Mouse (Mus musculus) embryonic stem cell, embryonic (primary cell): ENCODE data around the gene Fmo2.

ENCODE experiments used
- CTCF ChIA-PET, 4 experiments: fragments of 300-600 bp in 2 of 4; fragments of 350-600 bp in 2 of 4; sonication (Branson Sonifier 250); formaldehyde crosslinking; loops; one replicate each; lab custom pipeline; 2022; ENCODE audit warnings: inconsistent platforms in 2 of 4; lab: Charles Lee
- POLR2A ChIA-PET, 4 experiments: fragments of 300-600 bp in 2 of 4; fragments of 350-600 bp in 2 of 4; sonication (Branson Sonifier 250); formaldehyde crosslinking; loops; one replicate each; lab custom pipeline; 2022; ENCODE audit warnings: antibody characterized with exemption in 4 of 4, inconsistent platforms in 1 of 4; lab: Charles Lee

Fmo2 gene

DNA sequence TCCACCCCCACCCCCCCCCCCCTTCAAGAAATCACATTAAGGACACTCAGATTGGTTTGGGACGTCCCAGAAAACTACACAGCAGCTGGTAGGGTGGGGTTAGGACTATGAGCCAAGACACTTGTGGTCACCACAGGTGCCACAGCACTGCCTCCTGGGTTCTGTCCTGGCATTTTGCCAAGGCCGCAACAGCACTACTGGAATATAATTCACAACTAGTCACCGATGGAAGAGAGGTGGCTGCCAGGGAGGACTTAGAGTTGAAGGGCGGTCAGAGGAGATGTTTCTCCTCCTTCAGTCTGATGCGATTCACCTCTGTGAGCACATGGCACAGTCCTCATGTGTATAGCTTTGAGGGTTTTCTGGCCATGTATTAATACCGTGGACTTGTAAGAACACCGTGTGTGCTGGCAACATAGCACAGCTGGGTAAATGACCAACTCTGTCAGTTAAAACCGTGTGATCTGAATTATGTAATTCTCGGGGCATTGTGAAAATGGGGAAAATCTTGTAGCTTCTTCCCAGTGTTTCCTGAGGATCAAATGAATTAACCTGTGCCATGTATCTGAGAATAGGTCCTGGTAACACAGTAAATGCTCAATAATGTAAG, 38.4 kb downstream of the Fmo2 start:
- ChIA-PET POLR2A (interaction anchor here in 1 of 4 experiments (0.5 kb wide), 1 partner anchor 46 kb away, joined by 3 read pairs; no protein-coding TSS in a partner anchor), CTCF (no interaction called here)

DNA sequence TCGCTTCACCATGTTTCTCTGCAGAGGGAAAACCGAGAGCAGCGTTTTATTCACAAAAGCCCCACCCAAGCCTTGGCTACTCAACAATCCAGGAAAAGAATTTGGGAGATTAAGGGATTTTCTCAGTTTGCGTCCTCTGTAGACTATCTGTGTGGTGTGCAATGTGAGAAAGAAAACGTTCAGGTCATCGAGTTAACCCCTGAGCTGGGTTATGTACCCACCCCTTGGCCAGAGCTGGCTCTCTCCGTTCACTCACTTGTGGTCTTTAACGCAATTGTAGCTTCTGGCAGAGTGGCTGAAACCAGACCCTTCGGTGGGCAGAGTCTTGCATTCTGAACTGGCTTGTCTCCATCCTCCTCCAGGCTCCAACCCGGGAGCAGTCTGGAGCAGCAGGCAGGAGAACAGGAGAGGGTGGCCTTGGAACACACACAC, 39.0 kb downstream of the Fmo2 start:
- POLR2A ChIA-PET, result interaction anchor here in 1 of 4 experiments (0.6 kb wide), 1 partner anchor 815 kb away, joined by 3 read pairs; no protein-coding TSS in a partner anchor
- CTCF ChIA-PET, result interaction anchor here in 1 of 4 experiments (1.5 kb wide), 1 partner anchor 546 kb away, joined by 3 read pairs; no protein-coding TSS in a partner anchor

GRCm38 (mm10) chr1:162858748-162859130, 39.8 kb downstream of the Fmo2 start:
- POLR2A ChIA-PET, result interaction anchor here in 3 of 4 experiments (0.6 to 1.0 kb wide), 4 partner anchors 25 to 816 kb away, joined by 3 to 7 read pairs (median 4); no protein-coding TSS in a partner anchor
- CTCF ChIA-PET, result interaction anchor here in 1 of 4 experiments (1.5 kb wide), 1 partner anchor 545 kb away, joined by 3 read pairs; no protein-coding TSS in a partner anchor

GRCm38 (mm10) chr1:162857766-162858747, 40.5 kb downstream of the Fmo2 start:
- POLR2A ChIA-PET, result interaction anchor here in 3 of 4 experiments (0.6 to 1.0 kb wide), 5 partner anchors 25 to 1026 kb away, joined by 3 to 7 read pairs (median 3); no protein-coding TSS in a partner anchor
- CTCF ChIA-PET, result interaction anchor here in 1 of 4 experiments (1.5 kb wide), 1 partner anchor 545 kb away, joined by 3 read pairs; no protein-coding TSS in a partner anchor

GRCm38 (mm10) chr1:162853812-162854482, 44.6 kb downstream of the Fmo2 start:
- CTCF ChIA-PET, result no interaction called here
- POLR2A ChIA-PET, result interaction anchor here in 1 of 4 experiments (0.8 kb wide), 1 partner anchor 311 kb away, joined by 3 read pairs; no protein-coding TSS in a partner anchor

- ChIA-PET CTCF (interaction anchor here in 2 of 4 experiments (0.5 to 1.0 kb wide), 5 partner anchors 9 to 415 kb away, joined by 3 to 5 read pairs (median 3); partner anchors contain the start of gene Fmo4 (in 1 of the 2)), POLR2A (no interaction called here)
Measured at GRCm38 (mm10) chr1:162847554-162847953, 51.0 kb downstream of the Fmo2 start.

GRCm38 (mm10) chr1:162840211-162840610, 58.3 kb downstream of the Fmo2 start:
- ChIA-PET CTCF (no interaction called here), POLR2A (no interaction called here)

DNA sequence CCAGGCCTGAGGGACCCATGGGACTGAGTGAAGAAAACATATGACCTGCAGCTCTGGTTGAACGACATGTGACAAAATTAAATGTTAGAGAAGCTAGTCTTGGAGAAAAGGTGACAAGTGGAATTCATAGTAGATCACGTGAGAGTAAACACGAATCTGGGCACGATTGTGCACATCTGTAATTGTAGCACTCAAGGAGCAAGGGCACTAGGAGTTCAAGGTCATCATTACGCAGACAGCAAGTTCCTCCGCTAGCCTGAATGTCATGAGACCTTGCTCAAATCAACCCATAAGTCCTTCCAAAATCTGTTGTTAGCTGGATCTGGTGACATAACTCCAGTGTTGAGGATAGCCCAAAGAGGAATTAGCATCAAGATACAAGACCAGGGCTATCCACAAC, 59.5 kb downstream of the Fmo2 start:
- POLR2A ChIA-PET, result no interaction called here
- CTCF ChIA-PET, result interaction anchor here in 1 of 4 experiments (0.8 kb wide), 1 partner anchor 9 kb away, joined by 5 read pairs; no protein-coding TSS in a partner anchor

DNA sequence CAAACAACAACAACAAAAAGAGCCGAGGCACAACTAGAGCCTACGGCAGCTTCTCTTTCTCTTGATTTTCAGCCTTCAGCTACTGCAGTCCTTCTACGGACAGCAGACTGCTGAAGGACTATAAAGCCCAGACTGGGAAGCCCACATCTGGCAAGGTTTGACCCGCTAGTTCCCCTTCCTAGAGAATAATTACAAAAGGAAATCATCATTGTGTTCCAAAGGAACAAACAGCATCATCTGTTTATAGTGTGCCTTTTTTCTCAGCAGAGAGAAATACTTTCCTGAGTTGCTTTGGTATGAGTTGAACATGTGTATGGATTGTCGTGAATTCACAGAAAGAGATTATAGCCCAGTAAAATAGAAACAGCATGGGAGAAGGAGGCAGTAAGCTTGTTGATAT, 64.2 kb downstream of the Fmo2 start:
- CTCF ChIA-PET, result interaction anchor here in 1 of 4 experiments (0.6 kb wide), 1 partner anchor 45 kb away, joined by 4 read pairs; no protein-coding TSS in a partner anchor
- POLR2A ChIA-PET, result no interaction called here

GRCm38 (mm10) chr1:162832574-162832953, 66.0 kb downstream of the Fmo2 start:
- ChIA-PET POLR2A (no interaction called here), CTCF (no interaction called here)

- CTCF ChIA-PET, result no interaction called here
- POLR2A ChIA-PET, result no interaction called here
Measured at GRCm38 (mm10) chr1:162831838-162832573, 66.5 kb downstream of the Fmo2 start.
